Mouse (Mus musculus) adrenal gland, adult 8-10 months (tissue): ENCODE measurements around the gene Dclre1a. TPM values are rescaled to one million over a fixed set of nuclear protein-coding genes. Genes with fewer than 3 reads are reported as not detected.

Experiments
- DNase-seq: peaks from one replicate; pipeline ENCODE4 v3.0.0; 2022
- total RNA-seq, 4 experiments: library from RNA; stranded (reverse); gene quantifications; 2 replicates each; pipeline ENCODE4 v1.2.4; 2022

The Dclre1a gene
- total RNA-seq = 10 to 100 TPM in 3 of 4 experiments, 1 to 10 TPM in 1; 8.8 to 13.8 (median 11.3) TPM

GRCm38 (mm10) chr19:56547456-56548229 is at the start of gene Dclre1a:
Gene Dclre1a (minus strand): TSS chr19:56548222.
- DNase-seq = peak; percentile 54

GRCm38 (mm10) chr19:56592472-56592871 is 44.5 kb upstream of the Dclre1a start:
- no peak for DNase-seq

- DNase-seq = no peak
Observed at GRCm38 (mm10) chr19:56590250-56590649, 42.2 kb upstream of the Dclre1a start.

- no peak for DNase-seq
Observed at GRCm38 (mm10) chr19:56589455-56589854, 41.4 kb upstream of the Dclre1a start.

- DNase-seq = no peak
Observed at GRCm38 (mm10) chr19:56589008-56589407, 41.0 kb upstream of the Dclre1a start.

- peak; percentile 50 for DNase-seq
Observed at GRCm38 (mm10) chr19:56588205-56588626, 40.2 kb upstream of the Dclre1a start.

- DNase-seq = no peak
Observed at GRCm38 (mm10) chr19:56586320-56586719, 38.3 kb upstream of the Dclre1a start.

- DNase-seq = no peak
Observed at GRCm38 (mm10) chr19:56584288-56584687, 36.3 kb upstream of the Dclre1a start.

GRCm38 (mm10) chr19:56583785-56584184 is 35.8 kb upstream of the Dclre1a start:
- DNase-seq = no peak

- DNase-seq = no peak
Observed at GRCm38 (mm10) chr19:56581981-56582380, 34.0 kb upstream of the Dclre1a start.

GRCm38 (mm10) chr19:56577801-56578200 is 29.8 kb upstream of the Dclre1a start:
- DNase-seq = no peak

GRCm38 (mm10) chr19:56573184-56573583 is 25.2 kb upstream of the Dclre1a start:
- DNase-seq = no peak

GRCm38 (mm10) chr19:56571913-56572312 is 23.9 kb upstream of the Dclre1a start:
- DNase-seq = no peak

- no peak for DNase-seq
Observed at GRCm38 (mm10) chr19:56571234-56571633, 23.2 kb upstream of the Dclre1a start.

- DNase-seq = no peak
Observed at GRCm38 (mm10) chr19:56570781-56571180, 22.8 kb upstream of the Dclre1a start.

GRCm38 (mm10) chr19:56566940-56567339 is 18.9 kb upstream of the Dclre1a start:
- no peak for DNase-seq

- DNase-seq = no peak
Observed at GRCm38 (mm10) chr19:56566041-56566440, 18.0 kb upstream of the Dclre1a start.

GRCm38 (mm10) chr19:56565358-56565757 is 17.3 kb upstream of the Dclre1a start:
- DNase-seq = no peak

GRCm38 (mm10) chr19:56563469-56563868 is 15.4 kb upstream of the Dclre1a start:
- no peak for DNase-seq

- DNase-seq = no peak
Observed at GRCm38 (mm10) chr19:56562433-56563138, 14.6 kb upstream of the Dclre1a start.

- peak; percentile 69 for DNase-seq
Observed at GRCm38 (mm10) chr19:56555972-56556371, 8.0 kb upstream of the Dclre1a start.

GRCm38 (mm10) chr19:56553177-56553576 is 5.2 kb upstream of the Dclre1a start:
- no peak for DNase-seq

GRCm38 (mm10) chr19:56549033-56549680 is 1.1 kb upstream of the Dclre1a start:
- no peak for DNase-seq
